15 mouse cellular contexts compared by ENCODE assay signal in genomic region chr7:90588318-90588717, GRCm38 (mm10).
"Had no signal": no experiment of that assay in that cellular context is flagged by ENCODE, and none has a peak within 500 bp of the region (broad histone marks: within the 10 kb centered on the region; RNA-seq: fewer than 3 reads in every experiment).

No protein-coding gene starts in this region.

- H3K36me3 ChIP-seq: neural tube, embryonic 15.5 days; stomach, embryonic 15.5 days had no signal

- H3K4me2 ChIP-seq: neural tube, embryonic 15.5 days; stomach, embryonic 15.5 days had no signal

- H3K27me3 ChIP-seq: neural tube, embryonic 15.5 days; stomach, embryonic 15.5 days had no signal

- H3K4me1 ChIP-seq: neural tube, embryonic 15.5 days; stomach, embryonic 15.5 days had no signal

- H3K9me3 ChIP-seq: neural tube, embryonic 15.5 days; stomach, embryonic 15.5 days had no signal

- H3K27ac ChIP-seq: neural tube, embryonic 15.5 days; stomach, embryonic 15.5 days; stomach, postnatal 0 days had no signal

- DNase-seq: retina, postnatal 1 day; right cerebral cortex, adult 18-20 months; right cerebral cortex, postnatal 14 days; right cerebral cortex, postnatal 25 days; right cerebral cortex, postnatal 4 days; spleen, adult 18-20 months; thymus, adult 18-20 months; thymus, adult 2 months; thymus, postnatal 14 days; thymus, postnatal 25 days; thymus, postnatal 36 days; thymus, postnatal 4 days had no signal

- H3K9ac ChIP-seq: neural tube, embryonic 15.5 days; stomach, embryonic 15.5 days had no signal

- H3K4me3 ChIP-seq: neural tube, embryonic 15.5 days; stomach, embryonic 15.5 days had no signal
